Mouse (Mus musculus) spleen, adult 2 months (tissue): ENCODE measurements at regions not wholly inside any gene's neighbourhood (a gene's known extent, or its start where the extent isn't known, plus 50 kb on each side); places are given as distances from the start of the nearest gene placed in this dataset.

Source experiments
- CTCF ChIP-seq: fragments of 200-500 bp; IDR thresholded peaks from 2 replicates; pipeline ENCODE4 v1.5.1; 2011; ENCODE audit warnings: mild to moderate bottlenecking, inconsistent platforms; ENCODE audit not compliant: insufficient read depth, insufficient read length, insufficient replicate concordance; ENCODE audit errors: extremely low read depth
- POLR2A ChIP-seq: fragments of 200-500 bp; IDR thresholded peaks from 2 replicates; pipeline ENCODE4 v1.6.1; 2011; ENCODE audit warnings: low read depth, low read length, inconsistent platforms

DNA sequence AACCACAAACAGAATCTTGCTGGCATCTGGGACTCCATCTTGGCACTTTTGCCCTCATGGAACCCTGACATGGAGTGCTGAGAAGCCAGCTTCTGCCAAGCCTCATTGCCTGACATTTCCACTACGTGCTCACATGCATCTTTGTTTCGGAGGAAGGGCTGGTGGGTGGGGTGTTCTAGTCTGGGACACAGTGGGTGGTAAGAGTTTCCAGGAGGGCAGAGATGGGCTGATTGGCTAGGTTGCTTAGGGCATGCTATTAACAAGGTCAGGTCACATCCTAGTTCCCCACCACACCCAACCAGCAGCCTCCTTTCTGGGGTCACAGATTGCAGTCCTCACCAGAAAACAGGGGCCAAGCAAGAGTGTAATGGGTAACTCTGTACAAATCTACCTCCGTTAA, 374.3 kb upstream of the Tnp1 start:
- TF ChIP-seq CTCF (no peak), POLR2A (no peak)
